Mouse (Mus musculus) forebrain, embryonic 16.5 days (tissue): ENCODE measurements around the gene Fgfr2. TPM values are rescaled to one million over a fixed set of nuclear protein-coding genes. Genes with fewer than 3 reads are reported as not detected.

Experiments used
- ATAC-seq: fragments of 200-750 bp; cut with Nextera tagmentation; 2 replicates; pipeline ENCODE4 v1.8.0; 2017; ENCODE audit warnings: mild to moderate bottlenecking, moderate library complexity
- H3K27ac ChIP-seq: fragments of 300-500 bp; sonication (generic); 2 replicates; pipeline ENCODE4 v1.5.1; 2014; ENCODE audit warnings: low read length, control low read depth
- H3K27me3 ChIP-seq: fragments of 300-500 bp; sonication (generic); replicated peaks from 2 replicates; pipeline ENCODE4 v1.6.1; 2014; ENCODE audit warnings: low read length; ENCODE audit not compliant: control insufficient read depth, insufficient read depth
- H3K36me3 ChIP-seq: fragments of 300-500 bp; sonication (generic); 2 replicates; pipeline ENCODE4 v1.6.1; 2014; ENCODE audit not compliant: control insufficient read depth, insufficient read depth
- H3K4me1 ChIP-seq: fragments of 300-500 bp; sonication (generic); replicated peaks from 2 replicates; pipeline ENCODE4 v1.6.1; 2014; ENCODE audit warnings: low read length; ENCODE audit not compliant: control insufficient read depth, insufficient read depth
- H3K4me2 ChIP-seq: fragments of 300-500 bp; sonication (generic); 2 replicates; pipeline ENCODE4 v1.6.1; 2014; ENCODE audit warnings: mild to moderate bottlenecking, low read length, control low read depth
- H3K4me3 ChIP-seq: fragments of 300-500 bp; sonication (generic); replicated peaks from 2 replicates; pipeline ENCODE4 v1.5.1; 2014; ENCODE audit warnings: mild to moderate bottlenecking, low read length, control low read depth
- H3K9ac ChIP-seq: fragments of 300-500 bp; sonication (generic); replicated peaks from 2 replicates; pipeline ENCODE4 v1.6.1; 2014; ENCODE audit warnings: low read depth, low read length, control low read depth
- H3K9me3 ChIP-seq: fragments of 300-500 bp; sonication (generic); 2 replicates; pipeline ENCODE4 v1.6.1; 2016; ENCODE audit warnings: low read length; ENCODE audit not compliant: control insufficient read depth
- WGBS: fragments of 180-500 bp; shearing (Covaris S2); extraction: QIAGEN DNeasy Blood & Tissue Kit; methylation state at CpG from one replicate; pipeline ENCODE4 v1.1.7; 2014; 5-methylcytosine and 5-hydroxymethylcytosine counted together
- polyA plus RNA-seq: library from polyadenylated mRNA; unstranded; fragments of >200 nt; fragmentation: Nextera tagmentation; extraction: Ambion mirVana; gene quantifications from 2 replicates; pipeline ENCODE4 v1.2.1, GENCODE M21; 2015

Gene Fgfr2
- polyA plus RNA-seq, 1 experiment from 2014 or later = 39.2 TPM

GRCm38 (mm10) chr7:130691931-130692330 lies 2431.2 kb downstream of the Fgfr2 start:
- Histone ChIP-seq H3K4me2 (peak overlapping the region; percentile 29; the same call in 1 of the 2 replicates), H3K9ac (no peak overlapping the region; the same call in 1 of the 2 replicates), H3K4me3 (no peak overlapping the region; the same call in 1 of the 2 replicates), H3K9me3 (no peaks in the 10 kb centered on the region), H3K27ac (peak overlapping the region; percentile 43), H3K4me1 (peaks cover 36% of the 10 kb centered on the region), H3K27me3 (no peaks in the 10 kb centered on the region), H3K36me3 (no peaks in the 10 kb centered on the region)
- no peak for ATAC-seq
- 46% methylated on average over 2 of the region's 2 CpGs for WGBS

DNA sequence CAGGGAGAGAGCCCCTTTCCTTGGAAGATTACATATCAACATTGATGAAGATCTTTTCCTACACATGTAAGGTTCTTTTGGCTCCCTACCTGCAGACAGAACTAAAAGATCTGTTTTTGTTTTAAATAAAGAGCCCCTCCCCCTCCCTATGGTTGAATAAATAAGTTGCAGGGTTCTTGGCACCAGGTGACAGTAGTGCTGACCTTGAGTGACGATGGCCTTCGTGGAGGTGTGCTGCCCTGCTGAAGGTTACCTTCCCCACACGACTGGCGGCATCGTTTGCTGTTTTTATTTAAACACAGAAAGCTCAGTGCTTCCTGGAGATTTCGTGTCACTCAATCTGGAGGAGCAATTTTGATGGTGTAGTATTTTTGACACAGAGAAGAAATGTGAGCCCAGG lies 2432.3 kb downstream of the Fgfr2 start:
- no peaks in the 10 kb centered on the region for H3K36me3 ChIP-seq
- no peaks in the 10 kb centered on the region for H3K27me3 ChIP-seq
- H3K4me3 ChIP-seq = no peak overlapping the region
- H3K4me1 ChIP-seq = peaks cover 25% of the 10 kb centered on the region
- H3K27ac ChIP-seq = no peak overlapping the region
- no peak for ATAC-seq
- H3K4me2 ChIP-seq = no peak overlapping the region
- WGBS = 82% methylated on average over 6 of the region's 6 CpGs
- H3K9me3 ChIP-seq = no peaks in the 10 kb centered on the region
- H3K9ac ChIP-seq = no peak overlapping the region

GRCm38 (mm10) chr7:130688601-130689000 lies 2434.5 kb downstream of the Fgfr2 start:
- no peaks in the 10 kb centered on the region for H3K9me3 ChIP-seq
- no peak overlapping the region for H3K9ac ChIP-seq
- ATAC-seq = no peak
- 77% methylated on average over 4 of the region's 4 CpGs for WGBS
- no peaks in the 10 kb centered on the region for H3K36me3 ChIP-seq
- H3K27me3 ChIP-seq = no peaks in the 10 kb centered on the region
- no peak overlapping the region for H3K4me3 ChIP-seq
- H3K4me2 ChIP-seq = no peak overlapping the region
- H3K27ac ChIP-seq = no peak overlapping the region
- H3K4me1 ChIP-seq = peaks cover 4% of the 10 kb centered on the region; the same call in 1 of the 2 replicates

DNA sequence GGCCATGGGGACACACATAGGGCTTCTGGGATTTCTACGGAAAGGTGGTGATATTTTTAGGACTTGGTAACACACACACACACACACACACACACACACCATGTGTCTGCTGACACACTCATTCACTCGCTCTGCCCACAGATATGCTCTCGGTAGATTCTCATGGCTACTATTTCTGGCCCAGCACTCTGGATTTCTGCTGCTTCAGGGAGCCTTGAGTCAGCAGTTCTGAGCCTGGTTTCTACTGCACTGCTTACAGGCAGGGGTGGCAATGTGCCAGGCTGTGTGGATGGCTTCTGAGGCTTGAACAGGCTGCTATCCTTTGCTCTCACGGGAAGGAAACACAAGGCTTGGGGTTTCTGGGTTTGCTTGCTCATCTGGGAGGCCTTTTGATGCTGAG lies 2441.4 kb downstream of the Fgfr2 start:
- no peak; the same call in 1 of the 2 replicates for ATAC-seq
- Histone ChIP-seq H3K4me2 (no peak overlapping the region), H3K9ac (no peak overlapping the region), H3K9me3 (no peaks in the 10 kb centered on the region), H3K27me3 (no peaks in the 10 kb centered on the region), H3K27ac (no peak overlapping the region), H3K4me1 (peaks cover 5% of the 10 kb centered on the region), H3K4me3 (no peak overlapping the region), H3K36me3 (no peaks in the 10 kb centered on the region)
- 62% methylated on average over 4 of the region's 4 CpGs for WGBS

- no peak overlapping the region for H3K27ac ChIP-seq
- H3K36me3 ChIP-seq = no peaks in the 10 kb centered on the region
Measured at GRCm38 (mm10) chr7:130678414-130678813, 2444.7 kb downstream of the Fgfr2 start.

DNA sequence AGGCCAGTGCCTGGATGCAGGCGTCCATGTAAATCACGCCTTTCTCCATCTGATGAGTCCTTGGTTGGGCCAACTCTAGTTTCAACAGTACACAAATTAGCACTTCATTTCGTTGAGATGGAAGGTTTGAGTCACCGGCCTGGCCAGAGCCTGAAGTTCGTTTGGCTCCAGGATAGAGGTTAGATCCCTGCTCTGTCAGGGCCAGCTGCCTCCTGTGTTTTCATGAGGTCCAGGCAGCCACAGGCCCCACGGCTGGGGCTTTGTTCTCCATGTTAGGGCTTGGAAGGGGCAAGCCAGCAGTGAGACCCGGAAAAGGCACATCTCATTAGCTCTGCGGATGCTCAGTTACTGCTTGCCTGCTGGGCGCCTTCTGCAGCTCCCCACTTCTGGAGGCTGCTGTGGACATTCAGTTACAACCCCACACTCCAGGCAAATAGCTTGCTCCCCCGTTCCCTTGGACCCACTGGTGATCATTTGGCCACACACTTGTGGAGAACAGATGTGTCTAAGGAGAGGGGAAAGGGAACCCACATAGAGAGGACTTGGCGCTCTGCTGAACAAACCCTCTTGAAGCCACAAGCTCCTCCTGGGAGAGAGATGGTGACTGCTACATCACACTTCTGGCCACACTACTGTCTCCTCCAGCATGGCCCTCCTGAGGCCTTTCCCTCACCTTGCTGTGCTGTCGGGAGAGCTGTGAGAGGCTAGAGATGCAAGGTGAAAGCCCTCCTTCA lies 2445.4 kb downstream of the Fgfr2 start:
- ATAC-seq = peak; percentile 63
- Histone ChIP-seq H3K27ac (no peak overlapping the region), H3K4me2 (no peak overlapping the region), H3K9me3 (no peaks in the 10 kb centered on the region), H3K36me3 (no peaks in the 10 kb centered on the region), H3K4me1 (peaks cover 5% of the 10 kb centered on the region), H3K9ac (no peak overlapping the region), H3K4me3 (no peak overlapping the region), H3K27me3 (no peaks in the 10 kb centered on the region)
- WGBS = 56% methylated on average over 12 of the region's 12 CpGs

More at GRCm38 (mm10) chr7:130678414-130678813, 2444.7 kb downstream of the Fgfr2 start:
- H3K4me2 ChIP-seq = no peak overlapping the region
- ATAC-seq = no peak
- 93% methylated on average over 6 of the region's 6 CpGs for WGBS
- H3K27me3 ChIP-seq = no peaks in the 10 kb centered on the region
- no peak overlapping the region for H3K9ac ChIP-seq
- no peaks in the 10 kb centered on the region for H3K9me3 ChIP-seq
- H3K4me3 ChIP-seq = no peak overlapping the region
- peaks cover 5% of the 10 kb centered on the region for H3K4me1 ChIP-seq

DNA sequence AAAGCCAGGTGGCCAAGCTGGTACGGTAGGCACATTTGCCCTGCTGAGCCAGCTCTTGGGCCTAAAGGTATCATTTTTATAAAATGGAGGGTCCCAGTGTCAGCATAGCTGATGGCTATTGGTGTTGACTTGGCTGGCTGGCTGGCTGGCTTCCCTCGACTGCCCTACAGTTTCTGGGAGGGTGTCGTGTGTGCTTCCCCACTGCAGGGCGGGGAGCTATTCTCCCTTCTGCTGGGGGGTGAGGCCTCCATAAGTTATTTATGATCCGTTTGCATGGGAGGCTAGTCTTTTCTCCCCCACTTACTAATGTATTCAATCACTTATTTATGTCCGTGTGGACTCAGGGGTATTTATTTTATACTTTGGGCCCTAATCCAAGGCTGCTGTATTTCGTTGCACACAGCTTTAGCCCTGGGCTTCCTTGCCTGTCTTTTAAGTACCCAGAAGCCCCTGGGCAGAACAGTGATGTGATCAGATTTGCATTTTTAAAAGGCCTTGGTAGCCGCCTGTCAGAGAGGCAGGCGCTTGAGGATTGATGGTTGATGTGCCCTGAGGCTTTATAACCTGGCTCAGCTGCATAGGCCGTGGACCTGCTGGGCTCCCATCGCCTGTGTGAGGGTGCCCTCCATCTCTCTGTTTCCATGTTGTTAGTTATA lies 2446.1 kb downstream of the Fgfr2 start:
- Histone ChIP-seq H3K4me3 (no peak overlapping the region), H3K9me3 (no peaks in the 10 kb centered on the region), H3K4me2 (no peak overlapping the region), H3K27ac (no peak overlapping the region), H3K9ac (0 out of 2 replicates have a peak overlapping the region, but pooled peaks have one; percentile 14), H3K4me1 (peaks cover 5% of the 10 kb centered on the region), H3K36me3 (no peaks in the 10 kb centered on the region), H3K27me3 (no peaks in the 10 kb centered on the region)
- ATAC-seq = peak; percentile 61
- WGBS = 48% methylated on average over 11 of the region's 11 CpGs

DNA sequence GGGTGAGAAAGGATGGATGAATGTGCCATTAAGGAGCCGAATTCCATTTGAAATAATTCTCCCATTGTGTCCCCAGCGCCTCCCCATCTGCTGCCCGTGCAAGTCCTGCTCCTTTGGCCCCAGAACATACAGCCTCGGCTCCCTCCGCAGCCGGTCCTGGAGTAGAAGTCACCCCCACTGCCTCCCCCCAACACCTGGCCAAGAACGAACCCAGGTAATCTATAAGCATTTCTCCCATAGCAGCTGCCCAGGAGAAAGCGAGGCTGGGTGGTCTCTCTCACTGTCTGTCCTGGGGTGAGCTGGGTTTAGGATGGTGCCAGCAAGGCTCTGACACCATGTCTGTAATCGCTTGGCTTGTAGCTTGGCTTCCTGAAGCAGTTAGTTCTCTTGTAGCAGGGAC lies 2448.6 kb downstream of the Fgfr2 start:
- Histone ChIP-seq H3K9me3 (no peaks in the 10 kb centered on the region), H3K4me3 (no peak overlapping the region), H3K4me1 (peaks cover 12% of the 10 kb centered on the region), H3K9ac (no peak overlapping the region), H3K4me2 (no peak overlapping the region), H3K36me3 (no peaks in the 10 kb centered on the region), H3K27me3 (no peaks in the 10 kb centered on the region), H3K27ac (no peak overlapping the region)
- 56% methylated on average over 9 of the region's 9 CpGs for WGBS
- no peak for ATAC-seq

DNA sequence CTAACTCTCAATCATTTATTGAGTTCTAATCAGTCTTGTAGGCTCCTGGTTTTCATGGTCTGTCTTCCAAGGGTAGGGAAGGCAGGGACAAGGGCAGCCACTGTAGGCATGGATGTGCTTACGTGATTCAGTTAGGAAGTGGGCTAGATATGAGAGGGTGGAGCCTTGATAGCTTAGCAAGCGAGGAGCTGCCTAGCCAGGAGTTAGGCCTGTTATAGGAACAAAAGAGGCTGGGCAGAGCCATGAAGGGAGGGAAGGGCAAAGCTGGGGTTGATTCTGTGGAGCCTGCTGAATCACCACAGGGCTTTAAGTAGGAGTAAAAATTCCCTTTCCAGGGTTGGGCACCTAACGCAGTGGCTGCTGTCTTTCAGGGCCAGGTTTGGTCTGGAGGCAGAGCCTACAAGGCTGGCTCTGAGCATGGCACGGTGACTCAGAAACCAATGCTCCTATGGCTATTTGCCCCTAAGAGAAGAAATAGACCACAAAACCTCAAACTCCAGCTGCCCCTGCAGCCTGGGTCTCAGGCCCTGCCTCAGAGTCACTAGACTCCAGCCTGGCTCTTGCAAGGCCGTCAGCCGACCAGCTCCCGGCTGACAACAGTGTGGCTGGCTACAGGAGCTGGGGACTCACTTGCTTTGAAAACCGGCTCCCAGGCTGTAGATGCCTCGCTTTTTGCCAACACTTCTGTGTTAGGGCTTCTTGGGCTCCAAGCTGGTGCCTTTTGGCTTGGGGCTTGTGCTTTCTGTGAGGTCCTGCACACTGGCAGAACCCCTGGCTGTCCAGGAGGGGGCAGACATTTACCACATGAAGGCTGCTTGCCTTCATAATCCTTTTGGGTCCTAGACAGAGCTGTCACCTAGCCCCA lies 2449.7 kb downstream of the Fgfr2 start:
- 65% methylated on average over 9 of the region's 9 CpGs for WGBS
- Histone ChIP-seq H3K9me3 (no peaks in the 10 kb centered on the region), H3K4me3 (no peak overlapping the region), H3K9ac (no peak overlapping the region), H3K27ac (no peak overlapping the region), H3K27me3 (no peaks in the 10 kb centered on the region), H3K4me1 (peaks cover 20% of the 10 kb centered on the region), H3K36me3 (no peaks in the 10 kb centered on the region), H3K4me2 (no peak overlapping the region)
- ATAC-seq = peak; percentile 62
